Mouse (Mus musculus): ENCODE measurements around the gene Larp6.

Larp6 gene

GRCm38 (mm10) chr9:60759436-60760007, 46.7 kb downstream of the Larp6 start:
- no peak for DNase-seq (ENCODE audit: low read depth, low spot score)

- DNase-seq (ENCODE audit: low read depth, low spot score), result no peak
These were observed 52.4 kb downstream of the Larp6 start for GRCm38 (mm10) chr9:60765181-60765580.

- no peak for DNase-seq (ENCODE audit: low read depth, low spot score)
These were observed 55.6 kb downstream of the Larp6 start for GRCm38 (mm10) chr9:60768393-60768792.

GRCm38 (mm10) chr9:60769711-60770111, 56.9 kb downstream of the Larp6 start:
- DNase-seq (ENCODE audit: low read depth, low spot score), result no peak

- no peak for DNase-seq (ENCODE audit: low read depth, low spot score)
These were observed 60.9 kb downstream of the Larp6 start for GRCm38 (mm10) chr9:60773713-60774112.

- no peak for DNase-seq (ENCODE audit: low read depth, low spot score)
These were observed 64.1 kb downstream of the Larp6 start for GRCm38 (mm10) chr9:60776899-60777298.

- no peak for DNase-seq (ENCODE audit: low read depth, low spot score)
These were observed 69.4 kb downstream of the Larp6 start for GRCm38 (mm10) chr9:60782057-60782789.

GRCm38 (mm10) chr9:60785069-60785468, 72.3 kb downstream of the Larp6 start:
- no peak for DNase-seq (ENCODE audit: low read depth, low spot score)

- DNase-seq (ENCODE audit: low read depth, low spot score), result no peak
These were observed 74.8 kb downstream of the Larp6 start for GRCm38 (mm10) chr9:60787517-60788110.
